Mouse (Mus musculus) stomach, embryonic 15.5 days (tissue): ENCODE results near the gene Rassf5. TPM values are rescaled to one million over a fixed set of nuclear protein-coding genes. Genes with fewer than 3 reads are reported as not detected.
A peak's percentile ranks its signal among the peaks of the same experiment; 100 is the strongest.
"Not testable (repeated sequence)": the region's sequence is repeated elsewhere in the genome, so short reads cannot be mapped to it uniquely, and the experiment has no call there.

Experiments used
- ATAC-seq: fragments of 200-750 bp; cut with Nextera tagmentation; 2 replicates; pipeline ENCODE4 v1.8.0; 2017; ENCODE audit warnings: low read depth, moderate number of reproducible peaks, moderate TSS enrichment; ENCODE audit not compliant: insufficient read depth, low FRiP score
- H3K27ac ChIP-seq: fragments of 300-500 bp; sonication (generic); 2 replicates; pipeline ENCODE4 v1.5.1; 2015; ENCODE audit warnings: mild to moderate bottlenecking, inconsistent platforms
- H3K27me3 ChIP-seq: fragments of 300-500 bp; sonication (generic); replicated peaks from 2 replicates; pipeline ENCODE4 v1.6.1; 2015; ENCODE audit warnings: inconsistent platforms
- H3K36me3 ChIP-seq: fragments of 300-500 bp; sonication (generic); 2 replicates; pipeline ENCODE4 v1.6.1; 2015; ENCODE audit warnings: inconsistent platforms
- H3K4me1 ChIP-seq: fragments of 300-500 bp; sonication (generic); 2 replicates; pipeline ENCODE4 v1.6.1; 2015; ENCODE audit warnings: inconsistent platforms
- H3K4me2 ChIP-seq: fragments of 300-500 bp; sonication (generic); 2 replicates; pipeline ENCODE4 v1.6.1; 2015; ENCODE audit warnings: mild to moderate bottlenecking, inconsistent platforms
- H3K4me3 ChIP-seq: fragments of 300-500 bp; sonication (generic); replicated peaks from 2 replicates; pipeline ENCODE4 v1.5.1; 2015; ENCODE audit warnings: inconsistent platforms
- H3K9ac ChIP-seq: fragments of 300-500 bp; sonication (generic); 2 replicates; pipeline ENCODE4 v1.6.1; 2015; ENCODE audit warnings: inconsistent platforms
- H3K9me3 ChIP-seq: fragments of 300-500 bp; sonication (generic); 2 replicates; pipeline ENCODE4 v1.6.1; 2016; ENCODE audit warnings: inconsistent platforms
- WGBS: fragments of 180-500 bp; shearing (Covaris S2); methylation state at CpG from one replicate; pipeline ENCODE4 v1.1.7; 2015; 5-methylcytosine and 5-hydroxymethylcytosine counted together
- polyA plus RNA-seq: library from polyadenylated mRNA; unstranded; fragments of >200 nt; fragmentation: Nextera tagmentation; extraction: Ambion mirVana; gene quantifications from 2 replicates; pipeline ENCODE4 v1.2.1, GENCODE M21; 2015

Gene Rassf5
- polyA plus RNA-seq, 1 experiment from 2014 or later: 5.7 TPM

GRCm38 (mm10) chr1:131252516-131253250 lies 7.6 kb upstream of the Rassf5 start:
- H3K9me3 ChIP-seq, ATAC-seq, H3K36me3 ChIP-seq, H3K4me3 ChIP-seq, H3K4me2 ChIP-seq, H3K27me3 ChIP-seq, H3K4me1 ChIP-seq, H3K9ac ChIP-seq, H3K27ac ChIP-seq: not testable (repeated sequence)
- WGBS: 66% methylated on average over 7 of the region's 7 CpGs

GRCm38 (mm10) chr1:131246433-131247395 lies 1.7 kb upstream of the Rassf5 start:
- Histone ChIP-seq H3K4me3 (no peak overlapping the region), H3K36me3 (no peaks in the 10 kb centered on the region), H3K4me2 (peak overlapping the region; percentile 39), H3K27me3 (peaks cover 12% of the 10 kb centered on the region; the same call in 1 of the 2 replicates), H3K9ac (no peak overlapping the region), H3K4me1 (peaks cover 20% of the 10 kb centered on the region), H3K9me3 (no peaks in the 10 kb centered on the region), H3K27ac (0 out of 2 replicates have a peak overlapping the region, but pooled peaks have one; percentile 2)
- WGBS: 7% methylated on average over 7 of the region's 7 CpGs
- ATAC-seq: no peak

GRCm38 (mm10) chr1:131245926-131246325 lies 868 bp upstream of the Rassf5 start:
- no peak overlapping the region for H3K9ac ChIP-seq

GRCm38 (mm10) chr1:131244536-131245088 lies 446 bp downstream of the Rassf5 start:
- Histone ChIP-seq H3K27me3 (peaks cover 12% of the 10 kb centered on the region; the same call in 1 of the 2 replicates), H3K27ac (no peak overlapping the region), H3K9ac (peak overlapping the region; percentile 76), H3K9me3 (no peaks in the 10 kb centered on the region), H3K4me1 (peaks cover 19% of the 10 kb centered on the region), H3K4me2 (peak overlapping the region; percentile 98), H3K36me3 (no peaks in the 10 kb centered on the region), H3K4me3 (peak overlapping the region; percentile 67)
- 2% methylated on average over 57 of the region's 57 CpGs for WGBS
- ATAC-seq: no peak

More at GRCm38 (mm10) chr1:131245926-131246325, 868 bp upstream of the Rassf5 start:
- 8% methylated on average over 9 of the region's 9 CpGs for WGBS
- Histone ChIP-seq H3K27me3 (peaks cover 12% of the 10 kb centered on the region; the same call in 1 of the 2 replicates), H3K9me3 (no peaks in the 10 kb centered on the region), H3K4me1 (peaks cover 17% of the 10 kb centered on the region), H3K27ac (no peak overlapping the region), H3K4me3 (peak overlapping the region; percentile 67), H3K4me2 (peak overlapping the region; percentile 98), H3K36me3 (no peaks in the 10 kb centered on the region)
- ATAC-seq: peak; percentile 25; the same call in 1 of the 2 replicates

GRCm38 (mm10) chr1:131242956-131243355 lies 2.1 kb downstream of the Rassf5 start:
- no peak for ATAC-seq
- Histone ChIP-seq H3K27ac (no peak overlapping the region), H3K9me3 (no peaks in the 10 kb centered on the region), H3K4me3 (no peak overlapping the region), H3K4me2 (peak overlapping the region; percentile 98; the same call in 1 of the 2 replicates), H3K9ac (no peak overlapping the region), H3K4me1 (peaks cover 28% of the 10 kb centered on the region), H3K27me3 (peaks cover 9% of the 10 kb centered on the region; the same call in 1 of the 2 replicates), H3K36me3 (no peaks in the 10 kb centered on the region)
- WGBS: 35% methylated on average over 6 of the region's 6 CpGs

GRCm38 (mm10) chr1:131239576-131240193 lies 5.4 kb downstream of the Rassf5 start:
- no peaks in the 10 kb centered on the region for H3K36me3 ChIP-seq
- H3K4me1 ChIP-seq: peaks cover 13% of the 10 kb centered on the region
- H3K9me3 ChIP-seq: no peaks in the 10 kb centered on the region
- no peak overlapping the region for H3K4me3 ChIP-seq
- whole genome bisulfite sequencing: 72% methylated on average over 12 of the region's 12 CpGs
- no peak overlapping the region for H3K27ac ChIP-seq
- no peak for ATAC-seq
- no peak overlapping the region for H3K4me2 ChIP-seq
- no peak overlapping the region for H3K9ac ChIP-seq
- peaks cover 8% of the 10 kb centered on the region; the same call in 1 of the 2 replicates for H3K27me3 ChIP-seq

GRCm38 (mm10) chr1:131238931-131239381 lies 6.1 kb downstream of the Rassf5 start:
- Histone ChIP-seq H3K4me2 (no peak overlapping the region), H3K27ac (peak overlapping the region; percentile 22; the same call in 1 of the 2 replicates), H3K9ac (no peak overlapping the region), H3K4me1 (peaks cover 13% of the 10 kb centered on the region), H3K9me3 (no peaks in the 10 kb centered on the region), H3K4me3 (no peak overlapping the region), H3K36me3 (no peaks in the 10 kb centered on the region), H3K27me3 (peaks cover 6% of the 10 kb centered on the region; the same call in 1 of the 2 replicates)
- ATAC-seq: peak; percentile 53
- 46% methylated on average over 8 of the region's 8 CpGs for WGBS

GRCm38 (mm10) chr1:131236077-131236476 lies 9.0 kb downstream of the Rassf5 start:
- no peaks in the 10 kb centered on the region for H3K9me3 ChIP-seq
- H3K4me2 ChIP-seq: no peak overlapping the region
- no peak for ATAC-seq
- H3K27ac ChIP-seq: no peak overlapping the region
- no peaks in the 10 kb centered on the region for H3K27me3 ChIP-seq
- no peak overlapping the region for H3K4me3 ChIP-seq
- no peak overlapping the region for H3K9ac ChIP-seq
- H3K36me3 ChIP-seq: no peaks in the 10 kb centered on the region
- WGBS: 34% methylated on average over 7 of the region's 7 CpGs
- H3K4me1 ChIP-seq: peaks cover 11% of the 10 kb centered on the region

GRCm38 (mm10) chr1:131233527-131233926 lies 11.5 kb downstream of the Rassf5 start:
- no peaks in the 10 kb centered on the region for H3K27me3 ChIP-seq
- no peak overlapping the region for H3K4me3 ChIP-seq
- ATAC-seq: no peak
- WGBS: 51% methylated on average over 12 of the region's 12 CpGs
- no peaks in the 10 kb centered on the region for H3K36me3 ChIP-seq
- no peak overlapping the region for H3K4me2 ChIP-seq
- H3K9me3 ChIP-seq: no peaks in the 10 kb centered on the region
- H3K9ac ChIP-seq: no peak overlapping the region
- peaks cover 3% of the 10 kb centered on the region for H3K4me1 ChIP-seq
- no peak overlapping the region for H3K27ac ChIP-seq

GRCm38 (mm10) chr1:131228659-131229058 lies 16.4 kb downstream of the Rassf5 start:
- H3K9ac ChIP-seq: no peak overlapping the region
- no peak overlapping the region for H3K27ac ChIP-seq
- no peaks in the 10 kb centered on the region for H3K36me3 ChIP-seq
- H3K4me3 ChIP-seq: no peak overlapping the region
- no peak overlapping the region for H3K4me2 ChIP-seq
- H3K4me1 ChIP-seq: 0 out of 2 replicates have a peak, but pooled peaks cover 3% of the 10 kb centered on the region
- H3K27me3 ChIP-seq: no peaks in the 10 kb centered on the region
- ATAC-seq: no peak
- 81% methylated on average over 5 of the region's 5 CpGs for WGBS
- H3K9me3 ChIP-seq: no peaks in the 10 kb centered on the region

- peak; percentile 36; the same call in 1 of the 2 replicates for ATAC-seq
- Histone ChIP-seq H3K9me3 (no peaks in the 10 kb centered on the region), H3K27me3 (no peaks in the 10 kb centered on the region), H3K4me3 (no peak overlapping the region), H3K9ac (no peak overlapping the region), H3K36me3 (no peaks in the 10 kb centered on the region), H3K4me2 (no peak overlapping the region), H3K27ac (no peak overlapping the region), H3K4me1 (0 out of 2 replicates have a peak, but pooled peaks cover 3% of the 10 kb centered on the region)
- 41% methylated on average over 7 of the region's 7 CpGs for WGBS
These were observed 16.8 kb downstream of the Rassf5 start for GRCm38 (mm10) chr1:131228225-131228624.
